Mouse (Mus musculus) heart, adult 8-10 months (tissue): ENCODE data around the gene Klhl8. TPM values are rescaled to one million over a fixed set of nuclear protein-coding genes. Genes with fewer than 3 reads are reported as not detected.
A peak's percentile ranks its signal among the peaks of the same experiment; 100 is the strongest.

Experiments used
- DNase-seq: peaks from one replicate; pipeline ENCODE4 v3.0.0; 2022; ENCODE audit warnings: low spot score
- total RNA-seq, 4 experiments: library from RNA; stranded (reverse); gene quantifications; 2 replicates each; pipeline ENCODE4 v1.2.4; 2022

Gene Klhl8
- total RNA-seq, 4 experiments from 2014 or later, result 10.4 to 11.2 (median 10.5) TPM

DNA sequence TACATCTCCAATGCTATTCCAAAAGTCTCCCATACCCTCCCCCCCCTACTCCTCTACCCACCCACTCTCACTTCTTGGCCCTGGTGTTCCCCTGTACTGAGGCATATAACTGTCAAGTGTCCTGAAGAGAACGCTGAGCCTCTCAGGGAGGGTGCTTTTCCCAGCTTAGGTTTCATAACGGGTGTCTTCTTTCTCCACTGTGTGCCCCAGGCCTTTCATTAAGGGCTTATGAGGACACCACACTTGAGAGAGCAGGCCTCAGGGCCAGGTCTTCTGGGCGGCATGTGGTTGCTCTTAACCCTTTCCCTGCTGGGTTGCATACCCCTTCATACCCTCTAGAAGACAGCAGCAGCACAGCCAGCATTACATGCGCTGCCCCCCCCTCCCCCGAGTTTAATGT, 64.5 kb downstream of the Klhl8 start:
- DNase-seq, result no peak

DNA sequence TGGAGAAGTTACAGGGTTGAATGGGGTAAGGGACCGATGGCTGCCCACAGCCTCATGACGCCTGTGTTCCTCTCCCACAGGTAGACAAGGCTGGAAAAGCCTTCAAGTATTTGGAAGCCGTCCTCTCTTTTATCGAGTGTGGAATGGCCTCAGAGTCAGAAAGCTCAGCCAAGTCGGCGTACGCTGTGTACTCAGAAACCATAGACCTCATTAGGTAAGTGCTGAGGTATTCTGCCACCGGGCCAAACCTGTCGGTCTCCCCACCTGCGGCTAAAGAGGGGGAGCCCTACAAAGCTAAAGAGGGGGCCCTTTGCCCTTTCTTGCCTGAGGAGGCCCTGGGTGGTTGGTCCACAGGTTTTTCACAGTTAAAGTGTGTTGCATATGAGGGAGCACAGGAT, 64.9 kb downstream of the Klhl8 start:
- no peak for DNase-seq

DNA sequence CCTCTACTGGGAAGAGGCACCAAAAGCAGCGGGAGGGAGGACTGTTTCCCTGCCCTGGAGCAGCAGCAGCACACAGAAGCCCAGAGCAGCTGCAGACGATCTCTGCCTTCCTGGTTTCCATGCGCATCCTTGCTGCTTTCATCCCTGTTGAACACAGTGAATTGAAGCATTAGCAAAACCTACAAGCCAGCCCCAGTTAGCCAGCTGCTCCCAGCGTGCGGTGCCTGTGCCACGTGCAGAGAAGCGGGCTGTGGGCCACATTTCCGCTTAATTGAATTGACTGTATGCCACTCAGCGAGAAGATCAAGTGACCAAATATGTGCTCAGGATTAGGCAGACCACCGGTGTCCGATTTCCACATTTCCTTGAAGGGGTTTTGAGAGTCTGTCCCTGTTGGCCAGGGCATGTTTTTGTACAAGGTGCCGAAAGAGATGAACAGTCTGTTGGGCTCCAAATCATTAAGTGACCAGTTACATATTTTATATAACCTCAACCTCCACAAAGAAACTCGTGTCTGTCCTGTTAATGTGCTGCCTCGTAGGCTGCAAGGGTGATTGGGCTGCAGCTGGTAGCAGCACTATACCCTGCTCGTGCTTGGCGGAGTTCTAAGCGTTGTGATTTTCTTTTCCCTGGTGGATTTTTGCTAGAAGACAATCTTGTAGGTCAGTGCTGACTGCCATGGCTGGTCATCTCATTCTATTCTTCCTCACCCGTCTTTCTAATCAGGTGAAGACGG, 65.5 kb downstream of the Klhl8 start:
- no peak for DNase-seq

DNA sequence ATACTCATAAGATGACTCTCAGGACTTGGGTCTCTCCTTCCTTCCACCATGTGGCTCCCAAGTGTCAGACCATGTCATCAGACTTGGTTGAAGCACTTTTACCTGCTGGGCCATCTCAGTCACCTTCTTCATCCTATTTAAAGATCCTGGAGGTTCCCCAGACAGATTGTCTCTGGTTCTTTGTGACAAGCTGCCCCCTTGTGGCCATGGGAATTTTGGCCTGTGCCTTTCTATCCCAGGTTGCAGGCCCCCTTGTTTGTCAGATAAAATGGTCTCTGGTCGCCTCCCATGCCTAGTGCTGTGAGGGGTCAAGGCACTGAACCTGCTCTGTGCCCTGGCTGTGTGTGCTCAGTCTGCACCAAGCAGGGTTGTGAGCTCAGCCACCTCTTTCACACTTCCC, 67.1 kb downstream of the Klhl8 start:
- DNase-seq, result peak; percentile 37

DNA sequence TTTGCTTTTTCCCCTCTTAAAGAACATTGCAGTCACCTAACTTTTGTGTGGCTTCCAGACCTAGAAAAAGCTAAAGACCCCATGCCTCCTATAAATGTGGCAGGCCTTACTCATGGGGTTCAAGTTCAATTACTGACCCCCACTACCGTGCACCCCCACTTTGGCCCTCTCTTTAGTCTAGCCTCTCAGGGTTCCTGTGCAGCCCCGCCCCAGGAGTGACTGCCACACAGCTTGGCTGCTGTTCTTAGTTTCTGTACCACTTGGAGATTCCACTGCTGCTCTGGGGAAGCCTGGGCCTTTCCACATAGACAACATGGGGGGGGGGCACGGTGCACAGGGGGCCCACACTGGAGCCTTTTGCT, 71.8 kb downstream of the Klhl8 start:
- no peak for DNase-seq

DNA sequence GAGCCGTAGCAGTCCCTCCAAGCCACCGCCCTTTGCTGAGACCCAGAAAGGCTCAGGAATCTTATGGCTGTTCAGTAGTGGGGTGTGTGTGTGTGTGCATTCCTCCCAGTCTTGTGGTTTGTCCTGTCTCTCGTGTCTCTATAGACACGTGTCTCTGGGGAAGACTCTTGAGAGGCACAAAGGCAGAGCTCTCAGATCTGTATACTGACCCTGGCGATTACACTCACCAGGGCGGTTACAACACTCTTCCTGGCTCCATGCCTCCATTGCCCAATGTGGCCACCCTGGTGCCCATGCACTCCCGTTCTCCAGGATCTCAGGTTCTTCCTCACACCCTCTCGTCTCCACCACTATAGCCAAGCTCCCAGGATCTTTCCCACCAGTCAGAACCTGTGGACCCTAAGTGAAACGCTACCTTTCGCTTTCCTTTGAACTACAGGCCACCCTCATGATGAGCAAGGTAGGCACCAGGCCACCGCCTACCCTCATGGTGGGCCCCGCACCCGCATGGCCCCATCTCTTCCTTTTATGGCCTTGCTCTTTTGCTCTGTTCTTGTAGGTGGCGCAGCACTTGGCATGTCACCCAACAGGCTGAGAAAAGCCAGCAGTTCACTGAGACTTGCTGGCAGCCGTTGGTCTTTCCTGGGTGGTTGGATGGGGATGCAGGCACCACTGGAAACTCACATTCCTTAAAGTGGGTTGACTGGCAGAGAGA, 72.4 kb downstream of the Klhl8 start:
- no peak for DNase-seq

DNA sequence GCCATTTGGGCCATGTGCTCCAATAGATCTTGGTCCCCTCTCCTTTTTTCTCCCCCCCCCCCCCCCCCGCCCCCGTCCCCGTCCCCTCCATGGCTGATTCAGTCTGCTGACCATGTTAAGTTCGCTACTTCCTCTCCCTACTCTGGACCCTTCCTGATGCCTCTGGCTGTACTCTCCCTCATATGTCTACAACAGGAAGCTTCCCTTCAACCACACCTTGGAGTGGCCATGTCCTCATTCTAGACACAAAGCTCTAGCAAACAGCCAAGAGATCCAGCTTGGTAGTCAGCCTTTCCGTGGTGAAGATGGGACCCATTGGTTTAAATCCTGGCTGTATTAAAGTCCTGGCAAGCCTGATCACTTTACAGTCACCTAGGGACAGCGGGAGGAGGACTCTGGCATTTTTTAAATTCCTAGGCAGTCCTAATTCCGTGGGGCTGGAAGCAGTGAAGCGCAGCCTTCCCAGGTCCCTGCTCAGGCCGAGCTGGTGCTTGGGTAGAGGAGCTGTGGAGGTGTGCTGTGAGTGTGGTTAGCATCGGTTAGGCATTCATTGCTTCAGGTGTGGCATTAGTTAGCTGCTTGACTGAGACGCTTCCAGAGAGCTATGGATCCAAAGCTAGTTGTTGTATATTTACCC, 74.8 kb downstream of the Klhl8 start:
- no peak for DNase-seq

DNA sequence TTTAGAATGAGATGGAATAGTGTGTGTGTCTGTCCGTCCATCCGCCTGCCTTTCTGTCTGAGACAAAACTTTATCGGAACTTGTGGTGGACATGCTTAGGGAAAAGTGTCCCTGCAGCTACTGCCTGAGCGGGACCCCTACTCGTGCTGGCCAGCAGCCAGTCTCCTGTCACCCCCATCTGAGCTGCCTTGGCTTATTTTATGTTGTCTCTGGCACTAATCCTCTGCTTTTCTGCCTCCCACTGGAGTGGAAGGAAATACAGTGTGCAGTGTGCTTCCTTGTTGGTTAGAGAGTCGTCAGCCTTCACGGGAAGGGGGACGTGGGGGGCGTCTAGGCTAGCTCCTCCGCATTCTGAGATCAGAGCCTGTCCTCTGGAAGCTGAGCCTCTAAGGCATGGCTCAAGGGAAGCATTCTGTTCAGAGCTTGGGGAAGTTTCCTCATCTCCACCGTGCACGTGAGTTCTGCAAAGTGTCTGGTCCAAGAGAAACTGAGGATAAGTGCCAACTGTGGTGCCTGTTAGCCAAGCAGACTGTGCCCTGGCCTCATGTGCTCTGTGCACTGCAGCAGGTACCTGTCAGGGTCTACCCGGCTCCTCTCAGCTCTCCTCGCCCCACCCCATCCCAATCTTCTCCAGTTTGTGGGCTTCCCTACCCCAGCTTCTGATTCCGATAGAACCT, 75.5 kb downstream of the Klhl8 start:
- no peak for DNase-seq

DNA sequence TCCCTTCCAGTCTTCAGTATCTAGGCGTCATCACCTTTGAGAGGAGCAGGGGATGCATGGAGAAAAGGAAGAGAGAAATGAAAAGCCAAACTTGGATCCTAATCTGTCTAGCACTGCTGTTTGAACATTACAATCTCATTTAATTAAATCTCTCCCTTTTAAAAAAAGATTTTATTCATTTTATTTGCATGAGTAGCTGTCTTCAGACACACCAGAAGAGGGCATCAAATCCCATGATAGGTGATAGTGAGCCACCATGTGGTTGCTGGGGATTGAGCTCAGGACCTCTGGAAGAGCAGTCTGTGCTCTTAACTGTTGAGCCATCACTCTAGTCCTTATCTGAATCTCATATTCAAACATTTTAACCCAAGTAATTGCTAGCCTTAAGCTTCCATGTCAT, 80.2 kb downstream of the Klhl8 start:
- no peak for DNase-seq

DNA sequence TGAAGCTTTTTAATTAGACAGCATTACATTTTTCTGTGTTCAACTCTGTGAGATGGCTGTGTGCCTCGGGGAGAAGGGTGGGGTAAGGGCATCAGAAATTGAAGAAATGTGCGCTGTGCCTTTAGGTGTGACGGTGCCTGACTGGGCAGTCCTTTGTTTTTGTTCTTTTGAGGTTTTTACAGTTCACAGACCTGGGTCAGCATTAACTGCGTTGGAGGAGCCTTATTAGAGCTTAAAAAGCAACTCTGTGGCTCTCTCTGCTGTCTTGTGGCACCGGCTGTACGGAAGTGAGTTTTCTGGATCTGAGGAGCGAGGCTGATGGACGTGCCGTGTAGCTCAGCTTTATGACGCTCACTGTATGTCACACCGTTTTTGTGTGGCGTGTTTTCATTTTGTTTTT, 81.9 kb downstream of the Klhl8 start:
- no peak for DNase-seq

DNA sequence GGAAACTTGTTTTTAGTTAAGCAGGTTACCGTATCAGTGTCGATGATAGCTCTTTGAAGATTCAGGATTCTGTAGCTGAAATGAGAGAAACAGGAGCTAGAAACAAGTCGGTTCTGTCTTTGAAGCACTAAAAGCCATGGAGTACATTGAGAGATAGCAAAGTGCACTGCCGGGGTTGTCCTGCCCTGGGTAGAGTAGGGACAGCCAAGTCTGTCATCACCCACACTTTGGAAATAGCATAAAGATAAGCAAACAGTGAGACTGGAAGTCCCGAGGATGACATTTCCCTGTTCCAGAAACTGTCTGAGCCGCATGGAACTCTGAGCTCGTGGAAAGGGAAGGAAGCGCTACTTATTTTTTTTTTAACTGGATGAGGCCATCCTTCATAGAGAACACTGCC, 82.3 kb downstream of the Klhl8 start:
- DNase-seq, result peak; percentile 56

DNA sequence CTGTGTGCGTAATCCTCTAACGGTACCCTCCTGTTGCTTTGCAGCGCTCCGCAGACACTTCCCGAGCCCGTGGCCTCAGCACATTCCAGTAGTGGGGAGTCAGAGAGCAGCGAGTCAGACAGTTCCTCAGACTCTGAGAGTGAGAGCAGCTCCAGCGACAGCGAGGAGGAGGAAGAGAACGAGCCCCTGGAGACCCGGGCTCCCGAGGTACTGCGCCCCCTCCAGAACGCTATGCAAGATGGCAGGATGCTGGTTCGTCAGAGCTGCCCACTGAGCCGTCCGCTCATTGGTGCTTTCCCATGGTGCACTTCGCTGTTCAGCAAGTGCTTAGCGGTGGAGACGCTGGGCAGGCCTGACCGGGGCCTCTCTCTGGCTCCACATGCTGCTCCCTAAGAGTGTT, 82.8 kb downstream of the Klhl8 start:
- no peak for DNase-seq

DNA sequence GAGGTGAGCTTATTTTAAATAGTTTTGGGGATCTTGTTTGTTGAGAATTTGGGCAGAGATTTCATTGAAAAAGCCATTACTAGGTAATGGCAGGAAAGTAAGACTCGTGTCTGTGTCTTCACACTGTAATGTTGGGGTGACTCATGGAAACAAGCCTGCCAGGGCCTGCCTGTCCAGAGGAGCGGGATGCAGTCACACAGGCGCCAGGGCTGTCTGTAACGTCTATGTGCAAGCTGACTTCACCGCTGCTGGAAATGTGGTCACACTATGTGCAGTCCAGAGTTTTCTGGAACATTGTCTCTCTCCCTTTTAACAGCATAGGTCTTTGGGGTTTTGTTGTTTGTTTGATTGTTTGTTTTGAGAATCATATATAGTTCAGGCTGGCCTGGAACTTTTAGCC, 88.1 kb downstream of the Klhl8 start:
- DNase-seq, result no peak

DNA sequence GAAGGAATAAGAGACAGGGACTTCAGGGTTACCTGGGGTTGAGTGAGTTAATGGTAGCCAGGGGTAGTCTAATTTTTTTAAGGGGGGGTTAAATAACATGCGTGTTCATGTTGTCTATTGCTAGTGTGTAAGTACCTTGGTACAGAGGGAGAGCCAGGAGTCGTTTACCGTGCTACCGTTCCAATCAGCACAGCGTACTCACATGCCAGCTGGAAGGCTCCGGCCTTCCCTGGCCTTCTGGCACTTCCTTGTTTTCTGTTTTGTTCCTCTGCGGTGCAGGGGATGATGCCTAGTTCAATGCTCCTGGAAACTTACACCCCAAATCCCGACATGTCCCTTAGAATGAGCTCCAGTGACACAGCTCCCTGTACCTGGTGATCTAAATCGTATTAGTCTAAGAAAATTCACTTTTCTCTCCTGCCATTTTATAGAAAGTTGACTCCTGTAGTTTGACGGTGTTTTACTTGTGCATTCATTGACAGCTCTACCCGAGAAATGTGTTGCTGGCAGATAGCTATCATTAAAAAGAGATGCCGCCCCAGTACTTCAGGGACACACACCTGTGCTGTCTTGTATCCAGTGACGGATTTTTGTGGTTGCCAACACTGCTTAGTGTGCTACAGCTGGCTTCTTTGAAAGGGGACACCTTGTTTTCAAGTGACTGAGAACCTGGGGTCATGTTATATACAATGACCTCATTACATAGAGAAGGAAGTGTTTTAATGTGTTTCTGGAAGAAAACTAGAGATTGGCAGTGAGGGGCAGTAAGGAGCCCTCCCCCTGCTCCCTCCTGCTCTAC, 89.4 kb downstream of the Klhl8 start:
- no peak for DNase-seq

DNA sequence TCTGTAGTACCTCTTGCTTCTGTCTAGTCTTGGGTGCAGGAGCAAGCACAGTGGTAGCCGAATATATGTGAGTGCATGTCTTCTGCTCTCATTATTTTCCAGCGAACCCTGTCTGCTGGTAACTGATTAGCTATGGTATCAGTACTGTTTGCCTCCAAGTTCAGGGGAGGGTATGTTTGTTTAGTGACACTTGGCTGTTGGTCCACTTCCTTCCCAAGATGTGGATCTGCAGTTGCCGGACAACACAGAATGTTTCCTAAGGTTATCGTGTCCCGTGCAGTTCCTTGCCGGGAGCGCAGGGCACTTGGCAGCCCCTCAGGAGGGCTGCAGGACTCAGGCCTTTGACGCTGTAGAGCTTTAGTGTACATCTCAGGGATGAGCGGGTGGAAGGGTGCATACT, 90.0 kb downstream of the Klhl8 start:
- DNase-seq, result no peak

DNA sequence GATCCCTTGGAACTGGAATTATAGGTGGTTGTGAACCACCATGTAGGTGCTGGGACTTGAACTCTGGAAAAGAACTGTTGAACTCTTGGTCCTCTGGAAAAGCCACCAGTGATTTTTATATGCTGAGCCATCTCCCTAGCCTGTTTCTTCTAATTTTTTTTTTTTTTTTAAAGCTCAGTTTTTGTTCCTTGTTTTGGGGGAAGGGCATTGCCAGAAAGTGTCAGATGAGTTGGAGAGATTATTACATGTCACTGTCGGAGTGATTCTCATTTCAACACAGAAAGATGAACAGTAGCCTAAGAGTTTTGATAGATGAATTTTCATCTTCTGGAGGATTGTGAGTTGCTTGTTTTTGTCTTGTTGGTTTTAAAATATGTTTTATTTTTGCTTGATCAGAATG, 91.4 kb downstream of the Klhl8 start:
- DNase-seq, result no peak

DNA sequence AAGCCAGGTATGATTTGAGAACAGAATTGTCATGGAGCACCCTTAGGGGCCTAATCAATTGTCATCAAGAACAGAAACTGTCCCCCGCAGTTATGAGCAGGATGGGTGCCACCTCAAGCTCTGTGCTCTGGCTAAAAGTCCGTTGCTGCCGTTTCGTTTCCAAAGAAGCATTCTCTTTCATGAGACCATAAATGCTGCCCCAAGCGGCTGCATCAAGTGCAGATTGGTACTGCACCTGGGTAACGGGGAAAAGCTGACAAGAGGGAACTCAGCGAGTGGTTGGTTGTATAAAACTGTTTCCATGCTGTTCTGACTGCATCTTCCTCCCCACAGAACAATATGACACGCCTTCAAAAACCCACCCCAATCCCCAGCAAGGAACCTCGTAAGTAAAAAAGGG, 92.5 kb downstream of the Klhl8 start:
- DNase-seq, result no peak

DNA sequence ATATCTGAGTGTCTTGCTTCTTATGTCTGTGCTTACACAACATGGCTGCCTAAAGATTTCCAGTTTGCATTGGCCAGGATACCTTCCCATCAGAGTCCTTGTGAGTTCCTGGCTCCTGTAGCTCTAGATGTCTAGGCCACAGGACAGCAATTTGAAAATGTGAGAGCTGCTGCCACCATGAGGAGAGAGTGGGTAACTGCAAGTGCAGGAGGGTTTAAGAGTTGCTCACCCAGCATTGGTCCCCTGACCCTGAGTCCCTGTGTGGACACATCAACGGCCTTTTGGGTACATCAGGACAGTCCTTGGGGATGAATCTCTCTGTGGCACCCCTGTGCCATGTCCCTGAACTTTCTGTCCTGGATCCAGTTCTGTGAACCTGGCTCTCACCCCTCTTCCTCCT, 93.3 kb downstream of the Klhl8 start:
- DNase-seq, result peak; percentile 86

DNA sequence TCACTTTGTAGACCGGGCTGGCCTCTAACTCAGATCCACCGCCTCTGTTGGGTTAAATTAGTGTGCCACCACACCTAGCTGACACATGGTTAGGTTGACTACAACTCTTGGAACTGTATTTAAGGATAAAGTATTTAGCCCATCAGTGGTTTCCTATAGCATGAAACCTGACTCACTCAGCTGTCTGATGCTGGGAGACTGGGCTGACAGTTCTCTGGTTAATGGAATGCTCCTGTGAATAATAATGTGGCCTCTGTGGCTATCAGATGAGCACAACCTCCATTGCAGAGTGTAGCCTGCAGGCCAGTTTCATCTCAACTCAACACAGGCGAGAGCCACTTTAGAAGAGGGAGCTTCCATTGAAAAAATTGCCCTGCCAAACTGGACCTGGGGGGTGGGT, 94.3 kb downstream of the Klhl8 start:
- no peak for DNase-seq

DNA sequence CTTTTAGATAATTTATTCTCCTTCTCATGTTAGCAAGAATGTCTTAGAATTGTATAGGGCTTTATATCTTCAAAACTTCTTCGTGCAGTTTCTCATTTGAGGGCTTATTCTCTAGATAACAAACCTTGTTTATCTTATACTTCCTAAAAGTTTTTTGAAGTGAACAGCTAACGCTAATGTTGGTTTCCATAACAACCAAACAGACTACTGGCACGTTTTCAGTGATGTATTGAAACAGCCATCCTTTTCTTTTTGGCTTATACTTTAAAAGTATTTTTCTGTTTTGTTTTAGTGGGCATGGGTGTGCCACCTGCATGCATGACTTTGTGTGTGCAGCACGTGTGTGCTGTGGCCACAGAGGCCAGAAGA, 95.8 kb downstream of the Klhl8 start:
- no peak for DNase-seq

DNA sequence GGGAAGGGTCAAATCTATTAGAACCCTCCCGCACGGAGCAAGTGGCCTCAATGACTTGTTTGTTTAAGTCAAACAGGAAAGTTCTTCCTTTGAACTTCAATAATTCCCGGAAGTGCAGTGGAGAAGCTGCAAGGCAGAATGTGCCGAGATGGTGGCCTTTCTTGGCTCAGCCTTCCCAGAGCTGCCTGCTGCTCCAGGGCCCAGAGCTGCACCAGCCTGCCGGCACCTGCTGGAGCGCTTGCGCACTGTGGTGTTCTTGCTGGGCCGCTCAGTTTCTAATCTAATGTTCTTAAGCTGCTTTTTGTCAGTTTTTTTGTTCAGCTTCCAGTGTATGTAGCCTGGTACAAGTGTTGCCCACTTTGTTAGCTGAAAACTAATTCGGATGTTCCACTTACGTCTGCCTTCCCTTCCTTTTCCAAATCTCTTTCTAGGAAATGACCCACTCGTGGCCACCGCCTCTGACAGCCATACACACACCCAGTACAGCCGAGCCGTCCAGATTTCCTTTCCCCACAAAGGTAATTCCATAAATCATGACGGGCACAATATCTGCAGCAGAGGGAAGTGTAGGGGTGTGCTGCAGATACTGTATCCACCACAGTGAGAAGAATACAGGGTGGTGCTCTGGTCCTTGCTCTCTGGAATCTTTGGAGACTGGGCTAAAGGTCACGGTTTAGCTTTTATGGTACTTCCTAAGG, 96.4 kb downstream of the Klhl8 start:
- peak; percentile 47 for DNase-seq
